Mouse (Mus musculus) CD4-positive, CD25-positive, alpha-beta regulatory T cell (primary cell): ENCODE measurements around the gene Gm4737. TPM values are rescaled to one million over a fixed set of nuclear protein-coding genes. Genes with fewer than 3 reads are reported as not detected.

Experiments used
- polyA plus RNA-seq: library from polyadenylated mRNA; unstranded; fragments of 100-300 nt; shearing (Covaris generic); gene quantifications from one replicate; pipeline ENCODE4 v1.2.1, GENCODE M21; 2017

The Gm4737 gene
- 4.4 TPM for polyA plus RNA-seq

DNA sequence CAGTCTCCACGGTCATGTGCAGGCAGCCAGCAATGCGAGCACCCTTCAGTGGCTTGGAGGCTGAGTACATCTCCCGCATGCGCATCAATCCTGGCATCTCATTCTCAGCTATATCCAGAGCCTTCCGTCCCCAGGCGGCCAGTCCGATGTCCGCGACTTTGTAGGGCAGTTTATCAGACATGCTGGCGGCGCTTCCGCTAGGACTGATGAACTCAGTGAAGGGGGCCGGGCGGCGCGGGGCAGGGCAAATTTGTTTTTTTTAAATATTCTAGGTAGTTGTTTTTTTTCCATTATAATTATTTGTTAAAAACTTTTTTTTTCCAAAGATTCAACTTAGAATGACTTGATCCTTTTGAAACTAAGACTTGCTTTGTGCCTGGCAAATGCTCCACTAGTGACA lies at the start of gene Gm4737:
Gene Gm4737 (minus strand): TSS at position 246 of the 400 bp plus-strand sequence.

DNA sequence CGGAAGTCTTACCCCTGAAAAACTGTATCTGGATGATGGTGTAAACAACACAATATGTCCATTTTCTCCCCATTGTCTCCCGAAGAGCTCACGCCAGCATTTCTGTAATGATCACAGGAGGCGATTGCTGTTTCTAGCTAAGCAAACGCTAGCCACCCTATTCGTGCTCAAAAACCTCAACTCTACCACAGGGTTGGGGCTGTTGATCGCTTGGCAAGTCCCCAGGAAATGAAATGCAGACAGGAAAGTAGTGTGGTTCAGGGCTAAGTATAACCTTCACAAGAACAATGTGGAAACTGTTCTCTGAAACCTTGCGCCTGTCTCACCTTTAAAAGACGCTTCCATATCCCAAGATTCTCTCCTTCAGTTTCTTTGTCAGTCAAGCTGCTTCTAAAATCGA lies 34.9 kb downstream of the Gm4737 start, which contains the start of gene Cd96:
Gene Cd96 (minus strand): TSS at position 232 of the 400 bp plus-strand sequence.

Other genes starting within 250 kb of the Gm4737 start
- 0.39 TPM for gene Phldb2, start 201.5 kb downstream of the Gm4737 start, polyA plus RNA-seq
- gene Plcxd2, start 144.9 kb downstream of the Gm4737 start, polyA plus RNA-seq = 16.9 TPM
- 265 TPM for gene Cd96, start 34.8 kb downstream of the Gm4737 start, polyA plus RNA-seq